Mouse (Mus musculus) midbrain, embryonic 16.5 days (tissue): ENCODE data around the gene Dusp9. TPM values are rescaled to one million over a fixed set of nuclear protein-coding genes. Genes with fewer than 3 reads are reported as not detected.

Experiments used
- ATAC-seq: fragments of 200-750 bp; cut with Nextera tagmentation; 2 replicates; pipeline ENCODE4 v1.8.0; 2017; ENCODE audit warnings: moderate TSS enrichment
- H3K27ac ChIP-seq: fragments of 300-500 bp; sonication (generic); 2 replicates; pipeline ENCODE4 v1.5.1; 2014; ENCODE audit warnings: mild to moderate bottlenecking, low read length, mixed read lengths
- H3K27me3 ChIP-seq: fragments of 300-500 bp; sonication (generic); 2 replicates; pipeline ENCODE4 v1.6.1; 2014; ENCODE audit warnings: low read depth, low read length, mixed read lengths; ENCODE audit not compliant: control insufficient read depth, insufficient read depth
- H3K36me3 ChIP-seq: fragments of 300-500 bp; sonication (generic); 2 replicates; pipeline ENCODE4 v1.6.1; 2014; ENCODE audit warnings: mild to moderate bottlenecking, low read length, moderate library complexity, mixed read lengths; ENCODE audit not compliant: control insufficient read depth, insufficient read depth
- H3K4me1 ChIP-seq: fragments of 300-500 bp; sonication (generic); 2 replicates; pipeline ENCODE4 v1.6.1; 2014; ENCODE audit warnings: mild to moderate bottlenecking, low read length, mixed read lengths; ENCODE audit not compliant: control insufficient read depth, insufficient read depth
- H3K4me2 ChIP-seq: fragments of 300-500 bp; sonication (generic); 2 replicates; pipeline ENCODE4 v1.6.1; 2014; ENCODE audit warnings: mild to moderate bottlenecking, low read length, mixed read lengths
- H3K4me3 ChIP-seq: fragments of 300-500 bp; sonication (generic); 2 replicates; pipeline ENCODE4 v1.5.1; 2014; ENCODE audit warnings: low read depth, mild to moderate bottlenecking, low read length, moderate library complexity, mixed read lengths
- H3K9ac ChIP-seq: fragments of 300-500 bp; sonication (generic); 2 replicates; pipeline ENCODE4 v1.6.1; 2014; ENCODE audit warnings: low read depth, low read length, mixed read lengths
- H3K9me3 ChIP-seq: fragments of 300-500 bp; sonication (generic); replicated peaks from 2 replicates; pipeline ENCODE4 v1.6.1; 2014; ENCODE audit warnings: mild to moderate bottlenecking, low read length, mixed read lengths; ENCODE audit not compliant: control insufficient read depth, poor library complexity, severe bottlenecking
- WGBS: fragments of 180-500 bp; shearing (Covaris S2); extraction: QIAGEN DNeasy Blood & Tissue Kit; methylation state at CpG from one replicate; pipeline ENCODE4 v1.1.7; 2014; 5-methylcytosine and 5-hydroxymethylcytosine counted together
- polyA plus RNA-seq: library from polyadenylated mRNA; unstranded; fragments of >200 nt; fragmentation: Nextera tagmentation; extraction: Ambion mirVana; gene quantifications from 2 replicates; pipeline ENCODE4 v1.2.1, GENCODE M21; 2015

The Dusp9 gene
- polyA plus RNA-seq, 1 experiment from 2014 or later, result 0.21 TPM

DNA sequence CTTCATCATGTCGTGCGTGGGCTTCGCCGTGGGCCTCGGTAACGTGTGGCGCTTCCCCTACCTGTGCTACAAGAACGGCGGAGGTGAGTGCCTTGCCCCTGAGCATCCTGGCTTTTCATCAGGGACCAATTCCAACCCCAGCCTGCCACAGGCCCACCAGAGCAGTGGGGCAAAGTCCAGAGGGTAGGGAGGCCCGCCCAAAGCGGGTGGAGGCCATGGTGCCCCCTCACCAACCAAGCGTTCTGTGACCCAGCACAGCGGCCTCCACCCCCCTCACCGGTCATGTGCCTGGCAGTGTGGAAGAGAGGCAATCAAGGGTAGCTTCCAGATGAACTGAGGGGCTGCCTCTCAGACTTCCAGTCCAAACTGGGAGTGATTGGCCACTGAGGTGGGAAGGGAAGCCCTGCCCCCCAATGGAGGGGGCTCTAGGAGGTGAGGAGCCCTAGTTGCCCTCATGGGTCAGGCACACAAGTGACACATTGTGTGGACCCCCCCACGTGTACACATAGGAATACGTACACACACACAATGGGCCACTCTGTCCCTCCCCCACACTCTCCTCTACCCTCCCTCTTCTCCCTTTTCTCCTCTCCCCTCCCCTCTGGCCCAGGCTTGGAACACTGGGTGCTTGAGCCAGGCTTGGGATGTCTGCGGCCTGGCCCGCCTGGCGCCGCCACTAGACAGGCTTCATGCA, 34.9 kb downstream of the Dusp9 start:
- Histone ChIP-seq H3K9me3 (no peaks in the 10 kb centered on the region; the same call in 1 of the 2 replicates), H3K27ac (peak overlapping the region; percentile 70), H3K4me2 (peak overlapping the region; percentile 80), H3K4me3 (peak overlapping the region; percentile 61), H3K9ac (peak overlapping the region; percentile 77), H3K4me1 (peaks cover 12% of the 10 kb centered on the region), H3K27me3 (no peaks in the 10 kb centered on the region), H3K36me3 (0 out of 2 replicates have a peak, but pooled peaks cover 3% of the 10 kb centered on the region)
- WGBS, result 25% methylated on average over 20 of the region's 20 CpGs
- peak; percentile 21 for ATAC-seq

DNA sequence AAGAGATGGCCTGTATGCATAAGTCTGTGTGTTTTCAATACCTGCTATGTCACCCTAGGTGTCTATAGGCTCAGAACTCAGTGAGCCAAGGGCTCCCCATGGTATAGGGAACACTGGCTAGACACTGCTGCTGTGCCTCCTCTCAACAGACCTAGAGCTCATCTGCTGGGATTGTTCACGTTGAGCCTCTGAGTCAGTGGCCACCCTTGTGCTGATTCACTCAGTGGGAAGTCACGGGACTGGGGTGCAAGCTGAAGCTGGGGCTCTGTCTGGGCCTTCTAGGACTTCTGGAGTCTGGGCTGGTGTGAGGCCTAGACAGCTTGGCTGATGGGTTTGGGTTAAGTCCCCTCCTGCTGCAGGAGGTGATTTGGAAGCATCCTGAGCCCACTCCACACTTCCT, 36.0 kb downstream of the Dusp9 start:
- Histone ChIP-seq H3K9ac (no peak overlapping the region), H3K4me3 (peak overlapping the region; percentile 61; the same call in 1 of the 2 replicates), H3K27ac (no peak overlapping the region), H3K27me3 (no peaks in the 10 kb centered on the region), H3K4me1 (peaks cover 12% of the 10 kb centered on the region), H3K36me3 (peaks cover 3% of the 10 kb centered on the region; the same call in 1 of the 2 replicates), H3K4me2 (peak overlapping the region; percentile 80), H3K9me3 (no peaks in the 10 kb centered on the region; the same call in 1 of the 2 replicates)
- ATAC-seq, result no peak
- WGBS, result 67% methylated on average over 2 of the region's 2 CpGs

GRCm38 (mm10) chrX:73676668-73677067, 37.4 kb downstream of the Dusp9 start:
- Histone ChIP-seq H3K4me3 (no peak overlapping the region), H3K4me1 (peaks cover 12% of the 10 kb centered on the region), H3K27me3 (no peaks in the 10 kb centered on the region), H3K9ac (no peak overlapping the region), H3K36me3 (peaks cover 7% of the 10 kb centered on the region; the same call in 1 of the 2 replicates), H3K9me3 (no peaks in the 10 kb centered on the region; the same call in 1 of the 2 replicates), H3K4me2 (no peak overlapping the region), H3K27ac (no peak overlapping the region)
- WGBS, result 96% methylated on average over 4 of the region's 4 CpGs
- no peak for ATAC-seq

DNA sequence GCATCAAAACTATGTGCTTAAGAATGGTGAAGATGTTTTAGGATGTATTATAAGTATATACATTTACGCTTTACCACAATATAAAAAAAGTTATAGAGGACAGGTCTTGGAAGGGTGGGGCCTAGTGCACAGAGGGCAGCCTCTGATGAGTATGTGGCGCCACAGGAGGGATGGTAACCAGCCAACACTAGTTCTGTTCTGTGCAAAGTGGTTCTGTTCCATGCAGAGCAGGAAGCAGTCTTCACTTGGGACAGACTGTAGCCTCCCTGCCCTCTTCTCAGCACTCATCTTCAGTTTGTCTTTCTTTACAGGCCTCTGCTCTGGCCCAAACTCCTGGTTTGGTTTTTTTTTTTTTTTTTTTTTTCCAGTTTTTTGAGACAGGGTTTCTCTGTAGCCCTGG, 44.9 kb downstream of the Dusp9 start:
- peaks cover 8% of the 10 kb centered on the region; the same call in 1 of the 2 replicates for H3K36me3 ChIP-seq
- WGBS, result 84% methylated on average over 2 of the region's 2 CpGs

GRCm38 (mm10) chrX:73684978-73685377, 45.8 kb downstream of the Dusp9 start:
- peaks cover 8% of the 10 kb centered on the region; the same call in 1 of the 2 replicates for H3K36me3 ChIP-seq
- no peak overlapping the region for H3K9ac ChIP-seq
- H3K4me1 ChIP-seq, result no peaks in the 10 kb centered on the region
- H3K9me3 ChIP-seq, result no peaks in the 10 kb centered on the region
- no peak overlapping the region for H3K4me2 ChIP-seq
- ATAC-seq, result no peak
- no peaks in the 10 kb centered on the region for H3K27me3 ChIP-seq
- H3K4me3 ChIP-seq, result no peak overlapping the region
- H3K27ac ChIP-seq, result no peak overlapping the region

More for the DNA sequence above, 44.9 kb downstream of the Dusp9 start:
- ATAC-seq, result no peak
- H3K9me3 ChIP-seq, result no peaks in the 10 kb centered on the region
- H3K4me1 ChIP-seq, result no peaks in the 10 kb centered on the region
- H3K9ac ChIP-seq, result no peak overlapping the region
- H3K4me3 ChIP-seq, result no peak overlapping the region
- no peaks in the 10 kb centered on the region for H3K27me3 ChIP-seq
- no peak overlapping the region for H3K27ac ChIP-seq
- no peak overlapping the region for H3K4me2 ChIP-seq

DNA sequence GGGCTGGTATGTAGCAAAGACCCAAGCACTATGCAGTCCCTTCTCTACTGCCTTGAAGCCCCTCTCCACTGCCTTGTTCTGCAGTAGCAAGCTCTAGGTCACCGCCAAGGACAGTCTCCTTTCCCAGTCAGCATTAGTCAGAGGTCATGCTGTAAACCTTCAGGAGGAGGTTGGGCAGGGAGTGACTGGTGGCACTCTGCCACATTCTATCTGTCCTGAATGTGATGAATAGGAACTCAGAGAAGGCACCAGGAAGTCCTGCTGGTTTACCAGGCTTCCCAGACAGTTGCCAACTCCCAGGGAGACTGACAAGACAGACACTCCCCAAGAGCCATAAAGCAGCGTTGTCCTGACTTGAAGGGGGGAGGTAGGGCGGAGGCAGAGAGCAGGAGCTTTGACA, 46.4 kb downstream of the Dusp9 start:
- H3K27me3 ChIP-seq, result no peaks in the 10 kb centered on the region
- no peak for ATAC-seq
- H3K4me1 ChIP-seq, result no peaks in the 10 kb centered on the region
- H3K4me3 ChIP-seq, result no peak overlapping the region
- H3K36me3 ChIP-seq, result peaks cover 3% of the 10 kb centered on the region; the same call in 1 of the 2 replicates
- H3K4me2 ChIP-seq, result no peak overlapping the region
- H3K27ac ChIP-seq, result no peak overlapping the region
- H3K9ac ChIP-seq, result no peak overlapping the region
- WGBS, result 85% methylated on average over 3 of the region's 3 CpGs
- H3K9me3 ChIP-seq, result no peaks in the 10 kb centered on the region

DNA sequence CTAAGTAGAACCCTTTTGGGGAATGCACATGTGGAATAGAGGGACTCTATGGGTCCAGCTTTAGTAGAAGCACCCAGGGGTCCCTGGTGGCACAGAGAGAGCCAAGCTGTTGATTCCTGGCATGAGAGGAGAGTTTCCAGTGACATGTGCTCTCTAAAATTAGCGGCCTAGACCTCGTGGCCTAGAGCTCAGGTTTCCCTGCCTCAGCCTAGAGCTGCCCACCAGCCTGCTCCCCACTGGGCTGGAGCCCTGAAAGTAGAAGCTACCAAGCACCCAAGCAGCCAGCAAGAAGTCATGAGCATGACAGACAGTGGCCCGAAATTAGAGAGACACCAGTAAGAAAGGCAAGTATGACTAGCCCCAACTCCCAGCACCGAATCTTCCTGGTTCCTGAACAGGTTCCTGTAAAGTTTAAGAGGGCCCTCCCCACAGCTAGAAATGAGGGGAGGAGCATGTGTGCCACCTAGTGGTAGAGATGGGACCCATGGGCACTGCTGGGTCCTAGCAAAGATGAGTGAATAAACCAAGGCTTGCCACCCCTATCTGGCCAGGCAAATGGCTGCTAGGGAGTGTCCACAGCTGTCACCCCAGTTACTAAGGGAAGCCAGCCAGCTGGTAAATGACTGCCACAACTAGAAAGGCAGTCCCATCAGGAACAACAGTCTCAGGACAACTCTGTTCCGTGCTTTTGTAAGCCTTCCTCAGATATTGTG, 51.9 kb downstream of the Dusp9 start:
- ATAC-seq, result peak; percentile 72; the same call in 1 of the 2 replicates
- no peak overlapping the region for H3K4me3 ChIP-seq
- no peak overlapping the region for H3K4me2 ChIP-seq
- 84% methylated on average over 5 of the region's 5 CpGs for WGBS
- H3K9ac ChIP-seq, result no peak overlapping the region
- no peaks in the 10 kb centered on the region for H3K4me1 ChIP-seq
- no peak overlapping the region for H3K27ac ChIP-seq
- peaks cover 3% of the 10 kb centered on the region; the same call in 1 of the 2 replicates for H3K36me3 ChIP-seq
- no peaks in the 10 kb centered on the region for H3K27me3 ChIP-seq
- no peaks in the 10 kb centered on the region for H3K9me3 ChIP-seq
